Mouse (Mus musculus) stomach, embryonic 14.5 days (tissue): ENCODE measurements around the gene AW549877. TPM values are rescaled to one million over a fixed set of nuclear protein-coding genes. Genes with fewer than 3 reads are reported as not detected.

Source experiments
- ATAC-seq: fragments of 200-750 bp; cut with Nextera tagmentation; 2 replicates; pipeline ENCODE4 v1.8.0; 2017; ENCODE audit warnings: low read depth, moderate TSS enrichment; ENCODE audit not compliant: insufficient number of reproducible peaks, insufficient read depth, low FRiP score
- H3K27ac ChIP-seq: fragments of 300-500 bp; sonication (generic); 2 replicates; pipeline ENCODE4 v1.5.1; 2014; ENCODE audit warnings: mild to moderate bottlenecking, low read length, moderate library complexity, mixed read lengths
- H3K27me3 ChIP-seq: fragments of 300-500 bp; sonication (generic); 2 replicates; pipeline ENCODE4 v1.6.1; 2014; ENCODE audit warnings: low read length, control low read depth, mixed read lengths; ENCODE audit not compliant: control insufficient read depth, insufficient read depth
- H3K36me3 ChIP-seq: fragments of 300-500 bp; sonication (generic); 2 replicates; pipeline ENCODE4 v1.6.1; 2014; ENCODE audit warnings: mild to moderate bottlenecking, control low read depth, low read length, moderate library complexity, mixed read lengths; ENCODE audit not compliant: control insufficient read depth, insufficient read depth
- H3K4me1 ChIP-seq: fragments of 300-500 bp; sonication (generic); 2 replicates; pipeline ENCODE4 v1.6.1; 2014; ENCODE audit warnings: low read length, control low read depth, mixed read lengths; ENCODE audit not compliant: control insufficient read depth, insufficient read depth
- H3K4me2 ChIP-seq: fragments of 300-500 bp; sonication (generic); replicated peaks from 2 replicates; pipeline ENCODE4 v1.6.1; 2014; ENCODE audit warnings: low read depth, low read length, control low read depth
- H3K4me3 ChIP-seq: fragments of 300-500 bp; sonication (generic); 2 replicates; pipeline ENCODE4 v1.5.1; 2014; ENCODE audit warnings: low read depth, low read length, control low read depth
- H3K9ac ChIP-seq: fragments of 300-500 bp; sonication (generic); replicated peaks from 2 replicates; pipeline ENCODE4 v1.6.1; 2014; ENCODE audit warnings: low read depth, mild to moderate bottlenecking, control low read depth, low read length, moderate library complexity, mixed read lengths
- H3K9me3 ChIP-seq: fragments of 300-500 bp; sonication (generic); 2 replicates; pipeline ENCODE4 v1.6.1; 2016; ENCODE audit warnings: low read depth, low read length, control low read depth; ENCODE audit not compliant: control insufficient read depth
- WGBS: fragments of 180-500 bp; shearing (Covaris S2); extraction: QIAGEN DNeasy Blood & Tissue Kit; methylation state at CpG from one replicate; pipeline ENCODE4 v1.1.7; 2014; 5-methylcytosine and 5-hydroxymethylcytosine counted together
- polyA plus RNA-seq: library from polyadenylated mRNA; unstranded; fragments of >200 nt; fragmentation: Nextera tagmentation; extraction: Ambion mirVana; gene quantifications from 2 replicates; pipeline ENCODE4 v1.2.1, GENCODE M21; 2014

Gene AW549877
- polyA plus RNA-seq, 1 experiment from 2014 or later, result 53.5 TPM

DNA sequence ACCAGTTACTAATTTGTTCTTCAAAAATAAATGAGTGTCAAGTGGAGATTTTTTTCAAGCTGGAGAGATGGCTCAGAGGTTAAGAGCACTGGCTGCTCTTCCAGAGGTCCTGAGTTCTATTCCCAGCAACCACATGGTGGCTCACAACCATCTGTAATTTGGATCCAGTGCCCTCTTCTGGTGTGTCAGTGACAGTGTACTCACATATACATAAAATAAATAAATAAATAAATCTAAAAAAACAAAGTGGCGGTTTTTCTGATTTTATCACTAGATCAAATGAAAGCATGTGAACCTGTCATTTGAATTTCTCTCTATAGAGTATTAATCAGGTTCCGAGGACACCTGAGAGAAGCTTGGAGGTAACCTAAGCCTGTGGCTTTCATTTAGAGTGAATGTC is 17.3 kb downstream of the AW549877 start:
- Histone ChIP-seq H3K9ac (no peak overlapping the region), H3K4me2 (no peak overlapping the region), H3K4me1 (0 out of 2 replicates have a peak, but pooled peaks cover 4% of the 10 kb centered on the region), H3K9me3 (no peaks in the 10 kb centered on the region), H3K27me3 (no peaks in the 10 kb centered on the region), H3K36me3 (0 out of 2 replicates have a peak, but pooled peaks cover 4% of the 10 kb centered on the region), H3K27ac (no peak overlapping the region), H3K4me3 (no peak overlapping the region)
- 90% methylated on average over 2 of the region's 2 CpGs for WGBS
- ATAC-seq, result no peak

DNA sequence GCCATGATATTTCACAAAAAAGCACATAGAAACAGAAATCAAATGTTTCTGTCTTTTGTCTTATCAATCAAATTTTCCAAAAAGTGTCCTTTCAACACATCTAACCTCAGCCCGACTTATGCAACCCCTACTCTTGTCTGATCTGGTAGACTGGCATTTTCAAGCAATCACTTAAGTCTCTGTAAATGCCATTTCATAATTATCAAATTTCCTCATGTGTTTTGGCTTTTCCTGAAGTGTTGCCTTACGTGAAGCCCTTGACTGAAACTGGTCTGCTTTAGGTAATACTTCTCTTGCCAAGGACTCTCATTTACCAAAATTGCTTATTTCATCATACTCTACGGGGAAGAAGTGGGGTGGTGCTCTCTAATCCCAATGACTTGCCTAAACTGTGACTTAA is 22.2 kb downstream of the AW549877 start:
- WGBS, result 89% methylated on average over 3 of the region's 3 CpGs
- no peaks in the 10 kb centered on the region for H3K9me3 ChIP-seq
- H3K27ac ChIP-seq, result no peak overlapping the region
- H3K4me2 ChIP-seq, result no peak overlapping the region
- H3K36me3 ChIP-seq, result 0 out of 2 replicates have a peak, but pooled peaks cover 2% of the 10 kb centered on the region
- no peaks in the 10 kb centered on the region for H3K27me3 ChIP-seq
- no peak overlapping the region for H3K9ac ChIP-seq
- H3K4me1 ChIP-seq, result no peaks in the 10 kb centered on the region
- no peak overlapping the region for H3K4me3 ChIP-seq
- ATAC-seq, result no peak

DNA sequence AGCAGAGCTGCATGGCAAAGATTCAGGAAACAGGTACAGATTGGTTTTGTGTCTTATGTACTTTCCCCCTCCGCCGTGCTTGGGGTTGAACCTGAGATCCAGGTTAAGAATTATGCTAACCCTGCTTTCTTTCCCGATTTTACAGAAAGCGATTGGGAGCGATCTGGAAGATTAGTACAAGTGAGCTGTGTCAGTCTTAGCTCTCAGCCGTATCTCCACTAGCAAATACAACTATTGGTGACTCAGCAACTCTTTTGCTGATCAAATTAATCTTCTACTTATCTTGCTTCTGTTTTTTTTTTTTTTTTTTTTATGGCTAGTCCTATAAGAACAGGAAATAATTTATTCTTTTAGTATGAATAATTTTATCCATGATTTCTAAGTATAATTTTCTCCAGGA is 25.4 kb downstream of the AW549877 start:
- Histone ChIP-seq H3K4me3 (no peak overlapping the region), H3K27ac (no peak overlapping the region), H3K27me3 (no peaks in the 10 kb centered on the region), H3K9ac (no peak overlapping the region), H3K9me3 (no peaks in the 10 kb centered on the region), H3K36me3 (0 out of 2 replicates have a peak, but pooled peaks cover 2% of the 10 kb centered on the region), H3K4me2 (no peak overlapping the region), H3K4me1 (no peaks in the 10 kb centered on the region)
- WGBS, result 91% methylated on average over 6 of the region's 6 CpGs
- ATAC-seq, result no peak

DNA sequence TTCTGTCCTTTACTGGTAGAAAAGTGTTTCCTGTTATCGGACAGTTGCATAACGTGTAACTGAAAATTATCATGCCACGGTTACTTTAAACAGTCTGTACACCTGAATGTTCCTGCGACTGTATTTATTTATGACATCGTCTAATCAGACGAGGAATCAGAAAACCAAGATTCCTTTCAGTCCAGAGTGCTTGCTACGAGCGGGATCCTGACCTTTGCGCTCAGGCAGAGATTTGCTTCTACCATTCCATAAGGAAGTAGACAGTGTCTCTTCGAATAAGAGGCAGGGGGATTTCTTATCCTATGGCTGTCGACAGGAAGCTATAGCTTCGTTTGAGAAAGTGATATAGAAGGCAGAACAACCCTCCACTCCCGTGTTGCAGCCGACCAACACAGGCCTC is 25.8 kb downstream of the AW549877 start:
- Histone ChIP-seq H3K4me1 (no peaks in the 10 kb centered on the region), H3K27ac (no peak overlapping the region), H3K9me3 (no peaks in the 10 kb centered on the region), H3K4me2 (no peak overlapping the region), H3K27me3 (no peaks in the 10 kb centered on the region), H3K36me3 (0 out of 2 replicates have a peak, but pooled peaks cover 2% of the 10 kb centered on the region), H3K9ac (no peak overlapping the region), H3K4me3 (no peak overlapping the region)
- ATAC-seq, result no peak
- whole genome bisulfite sequencing, result 88% methylated on average over 14 of the region's 14 CpGs

DNA sequence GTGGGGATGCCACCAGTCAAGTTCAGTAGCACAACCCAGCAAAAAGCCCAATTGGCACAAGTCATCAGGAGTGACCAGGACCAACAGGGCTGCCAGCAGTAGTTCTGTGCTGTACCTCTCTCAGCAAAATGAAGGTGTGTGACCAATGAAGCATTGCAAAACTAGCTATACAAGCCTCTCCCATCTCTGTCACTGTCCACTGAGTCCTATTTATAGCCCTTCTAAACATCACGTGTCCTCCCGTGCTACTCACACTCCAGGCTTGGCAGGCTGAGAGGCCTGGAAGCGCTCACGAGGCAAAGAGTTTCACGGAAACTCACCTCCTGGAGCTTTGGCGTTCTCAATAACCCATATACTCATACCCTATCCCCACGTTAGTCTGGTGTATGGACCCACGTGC is 33.3 kb downstream of the AW549877 start:
- Histone ChIP-seq H3K27ac (no peak overlapping the region), H3K36me3 (no peaks in the 10 kb centered on the region), H3K4me3 (no peak overlapping the region), H3K27me3 (no peaks in the 10 kb centered on the region), H3K9me3 (no peaks in the 10 kb centered on the region), H3K9ac (no peak overlapping the region), H3K4me1 (no peaks in the 10 kb centered on the region), H3K4me2 (no peak overlapping the region)
- 86% methylated on average over 8 of the region's 8 CpGs for WGBS
- no peak for ATAC-seq

DNA sequence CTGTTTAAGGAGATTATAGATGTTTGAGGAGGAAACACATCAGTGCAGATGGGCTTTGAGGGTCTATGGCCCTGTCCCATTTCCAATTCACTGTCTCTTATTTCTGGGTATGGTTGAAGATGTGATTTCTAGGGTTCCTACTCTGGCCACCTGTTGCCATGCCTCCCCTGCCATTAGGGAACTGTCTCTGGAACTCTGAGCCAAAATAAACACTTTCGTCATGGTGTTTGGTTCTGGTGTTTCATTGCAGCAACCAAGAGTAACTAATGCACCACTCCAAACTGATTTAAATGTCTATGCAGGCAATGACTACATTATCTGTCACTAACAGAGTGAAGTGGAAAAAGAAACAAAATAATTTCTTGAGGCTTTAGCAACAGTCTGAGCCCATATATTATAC is 35.5 kb downstream of the AW549877 start:
- Histone ChIP-seq H3K27ac (no peak overlapping the region), H3K9me3 (no peaks in the 10 kb centered on the region), H3K4me1 (no peaks in the 10 kb centered on the region), H3K4me3 (no peak overlapping the region), H3K4me2 (no peak overlapping the region), H3K27me3 (no peaks in the 10 kb centered on the region), H3K9ac (no peak overlapping the region), H3K36me3 (no peaks in the 10 kb centered on the region)
- 43% methylated on average over 1 of the region's 1 CpGs for WGBS
- ATAC-seq, result no peak

DNA sequence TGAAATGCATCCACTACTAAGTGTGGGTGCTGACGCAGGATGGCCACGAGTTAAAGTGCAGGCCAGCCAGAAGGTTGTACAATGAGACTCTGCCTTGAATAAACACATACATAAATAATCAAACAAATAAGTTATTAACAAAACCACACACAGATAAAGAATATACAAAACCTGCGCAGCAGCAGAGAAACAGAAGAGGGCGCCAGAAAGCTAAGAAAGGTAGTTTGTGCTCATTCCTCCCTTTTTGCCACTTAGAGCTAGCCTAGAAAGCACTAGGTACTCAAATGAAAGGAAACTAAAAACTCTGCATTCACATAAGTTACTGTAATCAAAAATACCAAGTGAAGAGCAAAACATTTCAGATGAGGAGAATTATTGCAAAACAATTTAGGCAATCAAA is 37.6 kb downstream of the AW549877 start:
- no peak overlapping the region for H3K9ac ChIP-seq
- no peaks in the 10 kb centered on the region for H3K4me1 ChIP-seq
- H3K27ac ChIP-seq, result no peak overlapping the region
- no peaks in the 10 kb centered on the region for H3K36me3 ChIP-seq
- H3K27me3 ChIP-seq, result no peaks in the 10 kb centered on the region
- H3K4me2 ChIP-seq, result no peak overlapping the region
- no peak overlapping the region for H3K4me3 ChIP-seq
- no peak for ATAC-seq
- H3K9me3 ChIP-seq, result no peaks in the 10 kb centered on the region
- WGBS, result 28% methylated on average over 4 of the region's 4 CpGs

DNA sequence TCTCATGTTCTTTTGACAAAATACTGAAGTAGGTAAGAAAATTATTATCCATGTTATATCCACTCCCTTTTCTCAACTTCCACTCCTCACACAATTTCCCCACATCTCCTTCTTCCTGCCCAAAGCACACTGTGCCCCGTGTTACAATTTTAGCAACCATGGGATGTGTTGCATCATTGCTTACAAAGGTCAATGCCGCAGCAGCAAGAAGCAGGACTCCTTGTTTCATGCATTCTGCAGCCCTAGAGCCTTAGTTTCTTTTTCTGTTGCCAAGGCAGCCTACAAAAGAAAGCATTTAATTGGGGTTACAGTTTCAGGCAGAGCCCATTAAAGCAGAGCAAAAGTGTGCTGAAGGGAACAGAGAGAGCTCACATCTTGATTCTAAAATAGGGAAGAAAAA is 40.6 kb downstream of the AW549877 start:
- Histone ChIP-seq H3K4me2 (no peak overlapping the region), H3K4me1 (no peaks in the 10 kb centered on the region), H3K36me3 (no peaks in the 10 kb centered on the region), H3K4me3 (no peak overlapping the region), H3K27me3 (no peaks in the 10 kb centered on the region), H3K9ac (no peak overlapping the region), H3K9me3 (no peaks in the 10 kb centered on the region), H3K27ac (no peak overlapping the region)
- 84% methylated on average over 2 of the region's 2 CpGs for WGBS
- ATAC-seq, result no peak

DNA sequence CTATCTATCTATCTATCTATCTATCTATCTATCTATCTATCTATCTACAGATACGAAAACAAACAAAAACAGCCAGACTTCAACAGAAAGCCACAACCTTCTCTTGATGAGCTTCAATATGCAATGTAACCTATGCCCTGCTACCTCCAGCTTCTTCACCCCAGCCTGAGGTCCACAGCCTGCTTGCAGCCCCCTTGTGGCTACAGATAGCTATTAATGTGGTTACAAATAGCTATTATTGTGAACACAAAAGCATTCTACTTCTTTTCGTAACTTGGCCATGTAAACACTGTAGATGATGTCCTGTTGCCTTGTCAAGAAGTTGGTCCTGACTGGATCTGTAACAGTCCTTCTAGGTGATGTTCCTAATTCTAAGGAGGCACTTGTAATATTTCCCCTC is 57.4 kb downstream of the AW549877 start:
- Histone ChIP-seq H3K4me2 (no peak overlapping the region), H3K27me3 (no peaks in the 10 kb centered on the region), H3K4me3 (no peak overlapping the region), H3K4me1 (no peaks in the 10 kb centered on the region), H3K9me3 (no peaks in the 10 kb centered on the region), H3K36me3 (no peaks in the 10 kb centered on the region), H3K9ac (no peak overlapping the region), H3K27ac (no peak overlapping the region)
- 83% methylated on average over 2 of the region's 2 CpGs for WGBS
- ATAC-seq, result no peak
